Mouse (Mus musculus) CH12.LX (cell line): Measurements from ENCODE around the gene Fam83f.

Experiments used
- ELF1 ChIP-seq: IDR thresholded peaks from 2 replicates; pipeline ENCODE4 v1.6.1; 2014; ENCODE audit warnings: low read depth, mild to moderate bottlenecking, inconsistent platforms, low read length, improper control_type of control experiment
- NRF1 ChIP-seq: IDR thresholded peaks from 2 replicates; pipeline ENCODE4 v1.6.1; 2014; ENCODE audit warnings: low read depth, mild to moderate bottlenecking, inconsistent platforms, low read length, improper control_type of control experiment, moderate library complexity
- POLR2A ChIP-seq: IDR thresholded peaks from 2 replicates; pipeline ENCODE4 v1.6.1; 2011; ENCODE audit warnings: low read depth, mild to moderate bottlenecking, improper control_type of control experiment, low read length
- ZC3H11A ChIP-seq: IDR thresholded peaks from 2 replicates; pipeline ENCODE4 v1.6.1; 2012; ENCODE audit warnings: low read depth, mild to moderate bottlenecking, inconsistent platforms, low read length, improper control_type of control experiment
- ZKSCAN1 ChIP-seq: IDR thresholded peaks from 2 replicates; pipeline ENCODE4 v1.6.1; 2012; ENCODE audit warnings: low read depth, inconsistent platforms, low read length, improper control_type of control experiment, borderline replicate concordance

GRCm38 (mm10) chr15:80632280-80632893, 39.3 kb upstream of the Fam83f start:
- TF ChIP-seq ZKSCAN1: no peak
- no peak for TF ChIP-seq NRF1
- TF ChIP-seq POLR2A: no peak
- no peak for TF ChIP-seq ZC3H11A
- no peak for TF ChIP-seq ELF1
